Mouse (Mus musculus): Measurements from ENCODE around the gene Slc22a14.
"Not testable (repeated sequence)": the region's sequence is repeated elsewhere in the genome, so short reads cannot be mapped to it uniquely, and the experiment has no call there.

The Slc22a14 gene

DNA sequence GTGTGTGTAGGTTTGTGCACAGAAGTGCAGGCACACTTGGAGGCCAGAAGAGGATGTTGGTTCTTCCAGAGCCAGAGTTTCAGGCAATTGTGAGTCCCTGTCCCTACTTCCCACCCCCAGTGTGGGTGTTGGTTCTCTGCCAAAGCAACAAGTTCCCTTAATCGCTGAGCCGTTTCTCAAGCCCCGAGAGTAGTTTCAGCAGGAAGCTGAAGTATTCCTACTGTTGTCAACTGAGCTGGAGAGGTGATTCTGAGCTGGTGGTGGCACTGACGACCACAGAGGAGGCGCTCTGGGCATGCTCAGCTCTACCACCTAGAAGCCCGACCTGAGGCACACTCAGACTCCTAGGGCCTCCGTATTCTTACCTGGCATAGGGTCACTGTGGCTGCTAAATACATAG lies at the start of gene Slc22a14:
Gene Slc22a14, minus strand, starts transcription at position 270 of the 400 bp plus-strand sequence.
- DNase-seq, result no peak

GRCm38 (mm10) chr9:119409864-119410263 lies 44.5 kb upstream of the Slc22a14 start:
- no peak for DNase-seq

DNA sequence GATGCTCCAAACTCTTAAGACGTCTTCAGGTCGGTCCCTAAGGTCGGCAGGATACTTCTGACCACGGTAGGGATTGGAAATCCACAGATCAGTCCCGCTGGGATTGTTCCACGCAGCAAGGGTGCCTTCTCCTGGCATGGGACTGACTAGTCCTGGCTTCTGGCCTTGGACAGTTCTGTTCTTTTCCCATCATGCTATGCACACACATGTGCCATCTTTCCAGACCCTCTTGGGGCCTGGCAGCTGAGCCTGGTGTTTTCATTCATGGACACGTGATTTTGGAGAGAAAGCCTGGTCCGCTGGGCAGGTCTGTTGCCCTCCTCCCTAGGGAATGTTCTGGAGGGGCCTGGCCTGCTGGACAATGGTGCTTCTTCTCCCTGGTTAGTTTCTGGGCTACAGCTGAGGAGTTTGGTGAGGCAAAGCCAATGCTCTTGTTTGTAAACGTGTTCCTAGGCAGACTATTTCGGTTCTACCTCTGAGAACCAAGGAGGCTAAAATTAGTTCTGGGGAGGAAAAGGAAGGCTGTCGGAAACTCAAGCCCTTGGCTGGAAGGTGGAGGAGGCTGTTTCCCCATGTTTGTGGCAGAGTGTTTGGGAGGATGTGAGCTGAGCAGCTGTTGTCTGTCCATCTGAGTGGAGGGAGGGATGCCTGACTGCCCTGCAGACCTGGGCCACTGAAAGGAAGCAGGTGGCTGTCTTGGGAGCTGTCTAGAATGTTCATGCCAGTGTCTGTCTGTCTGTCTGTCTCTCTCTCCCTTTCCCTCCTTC lies 43.7 kb upstream of the Slc22a14 start:
- no peak for DNase-seq

- no peak for DNase-seq
These were observed 42.5 kb upstream of the Slc22a14 start for GRCm38 (mm10) chr9:119407884-119408283.

DNA sequence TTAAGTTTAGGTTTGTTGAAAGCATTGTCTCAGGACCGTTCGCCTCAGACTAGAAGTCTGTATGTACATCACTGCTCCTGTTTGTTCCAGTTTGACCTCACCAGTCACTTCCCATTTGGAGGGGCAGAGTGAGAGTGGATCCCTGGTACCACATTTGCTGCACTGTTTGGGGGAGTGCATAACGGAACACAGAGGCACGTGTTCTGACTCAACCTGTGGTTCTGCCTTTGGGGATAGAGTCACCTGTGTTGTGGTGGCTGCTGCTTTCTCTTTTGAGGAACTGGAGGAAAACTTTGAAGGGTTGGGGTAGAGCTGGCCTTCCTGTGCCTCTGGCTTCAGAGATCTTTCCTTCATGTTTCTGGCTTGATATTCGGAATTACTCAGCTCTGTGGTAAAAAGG lies 38.7 kb upstream of the Slc22a14 start:
- DNase-seq, result no peak

DNA sequence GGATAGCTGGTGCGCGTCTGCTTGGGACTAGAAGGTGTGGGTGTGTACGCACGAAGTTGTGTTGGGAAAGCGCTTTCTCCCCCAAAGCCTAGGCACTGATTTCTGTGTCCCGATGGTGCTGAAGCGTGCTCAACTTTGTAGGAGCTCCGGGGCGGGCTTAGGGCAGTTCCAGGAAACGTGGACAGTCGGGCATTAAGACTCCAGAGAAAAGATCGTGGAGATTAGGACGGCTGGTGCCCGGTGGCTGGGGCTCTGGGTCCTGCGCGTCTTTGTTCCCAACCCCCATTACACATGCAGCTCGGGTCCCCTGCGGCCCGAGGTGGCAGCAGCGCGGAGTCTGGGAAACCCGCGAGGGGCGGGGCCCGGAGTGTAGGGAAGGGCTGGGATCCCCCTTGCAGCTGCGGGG lies 37.9 kb upstream of the Slc22a14 start:
- peak in 1 of 2 experiments; percentile 3 for DNase-seq

- peak; percentile 9 to 19 for DNase-seq
These were observed 37.2 kb upstream of the Slc22a14 start for GRCm38 (mm10) chr9:119402253-119403235.

DNA sequence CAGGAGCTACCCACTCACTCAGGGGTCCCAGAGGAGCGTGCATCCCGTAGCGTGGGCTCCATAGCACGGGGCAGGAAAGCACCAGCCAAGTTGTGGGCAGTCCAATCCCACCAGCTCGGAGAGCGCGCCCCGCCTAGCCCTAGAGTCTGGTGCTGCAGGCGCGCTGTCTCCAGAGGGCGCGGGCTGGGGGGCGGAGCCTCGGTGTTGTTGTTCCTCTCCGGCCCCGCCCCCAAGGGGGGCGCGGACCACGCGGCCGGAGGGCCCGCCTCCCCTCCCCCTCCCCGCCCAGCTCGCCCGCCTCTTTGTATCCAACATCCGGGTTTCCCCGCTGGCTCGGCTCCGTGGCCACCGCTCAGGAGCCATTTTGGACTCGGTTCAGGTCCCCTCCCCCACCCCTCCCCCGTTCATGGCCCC lies 36.5 kb upstream of the Slc22a14 start, which contains the start of gene Acvr2b:
Gene Acvr2b, plus strand, starts transcription at position 318 of the 414 bp plus-strand sequence.
- peak; percentile 55 to 58 for DNase-seq

DNA sequence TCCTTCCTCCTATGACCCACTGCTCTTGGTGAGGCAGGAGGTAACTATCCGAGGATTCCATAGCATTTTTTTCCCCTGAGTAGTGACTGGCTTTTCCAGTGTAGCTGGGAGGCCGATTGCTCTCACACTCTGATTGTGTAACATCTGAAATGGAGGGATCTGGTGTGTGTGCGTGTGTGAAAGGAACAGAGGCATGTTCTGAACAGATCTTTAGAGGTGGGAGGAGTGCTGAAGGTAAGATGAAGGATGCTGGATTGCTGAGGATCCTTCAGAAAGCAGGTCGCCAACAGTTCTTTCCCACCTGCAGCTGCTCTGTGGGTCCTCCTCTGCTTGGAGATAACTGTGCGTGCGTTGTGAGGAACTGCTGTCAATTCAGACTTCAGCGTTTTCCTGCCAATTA lies 36.0 kb upstream of the Slc22a14 start:
- DNase-seq, result no peak

DNA sequence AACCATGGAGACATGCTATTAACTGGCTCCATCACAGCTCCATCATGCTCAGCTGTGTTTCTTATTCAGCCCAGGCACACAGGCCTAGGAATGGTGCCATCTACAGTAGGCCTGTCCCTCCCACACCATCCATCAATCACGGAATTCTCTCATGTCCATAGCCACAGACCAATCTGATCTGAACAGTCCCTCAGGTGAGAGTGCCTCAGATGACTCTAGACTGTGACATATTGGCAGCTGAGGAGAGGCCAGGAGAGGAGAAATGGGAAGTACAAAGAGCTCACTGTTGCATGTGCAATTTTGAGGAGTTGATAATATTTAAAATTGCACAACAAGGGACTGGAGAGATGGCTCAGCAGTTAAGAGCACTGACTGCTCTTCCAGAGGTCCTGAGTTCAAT lies 29.5 kb upstream of the Slc22a14 start:
- DNase-seq, result no peak

GRCm38 (mm10) chr9:119390214-119390613 lies 24.9 kb upstream of the Slc22a14 start:
- no peak for DNase-seq

GRCm38 (mm10) chr9:119388956-119389355 lies 23.6 kb upstream of the Slc22a14 start:
- DNase-seq, result peak; percentile 5 to 10

DNA sequence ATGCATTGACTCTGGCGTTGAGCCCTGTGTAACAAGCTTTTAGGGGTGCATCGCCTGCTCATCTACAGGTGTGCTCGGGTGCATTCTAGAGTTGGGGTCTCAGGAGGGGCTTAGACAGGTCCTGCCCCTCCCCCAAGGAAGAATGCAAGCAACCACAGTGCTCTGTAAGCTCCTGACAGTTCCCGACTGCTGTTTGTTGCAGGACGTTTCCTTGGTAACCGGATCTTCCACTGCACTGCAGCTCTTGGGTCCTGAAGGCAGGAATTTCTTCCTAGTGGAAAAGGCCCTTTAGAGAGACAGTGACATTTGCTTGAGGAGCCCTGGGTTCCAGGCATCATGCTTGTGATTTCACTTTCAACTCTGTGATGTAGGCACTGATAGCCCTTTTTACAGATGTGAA lies 17.2 kb upstream of the Slc22a14 start:
- DNase-seq, result no peak

DNA sequence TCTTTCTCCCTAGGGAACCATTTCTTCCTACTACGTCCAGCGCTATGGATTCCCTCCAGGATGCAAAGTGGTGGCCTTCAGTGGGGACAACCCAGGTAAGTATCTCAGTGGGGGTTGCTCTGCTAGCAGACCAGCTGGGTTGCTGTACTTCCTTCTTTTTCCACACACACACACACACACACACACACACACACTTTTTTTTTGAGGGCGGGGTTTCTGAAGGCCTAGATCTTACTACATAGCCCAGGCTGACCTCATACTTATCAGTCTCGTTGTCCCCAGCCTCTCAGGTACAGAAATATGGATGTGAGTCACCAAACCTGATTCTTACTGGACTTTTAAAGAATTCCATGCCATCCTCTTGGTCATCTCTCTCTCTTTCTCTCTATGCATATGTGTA lies 12.9 kb upstream of the Slc22a14 start:
- no peak for DNase-seq

DNA sequence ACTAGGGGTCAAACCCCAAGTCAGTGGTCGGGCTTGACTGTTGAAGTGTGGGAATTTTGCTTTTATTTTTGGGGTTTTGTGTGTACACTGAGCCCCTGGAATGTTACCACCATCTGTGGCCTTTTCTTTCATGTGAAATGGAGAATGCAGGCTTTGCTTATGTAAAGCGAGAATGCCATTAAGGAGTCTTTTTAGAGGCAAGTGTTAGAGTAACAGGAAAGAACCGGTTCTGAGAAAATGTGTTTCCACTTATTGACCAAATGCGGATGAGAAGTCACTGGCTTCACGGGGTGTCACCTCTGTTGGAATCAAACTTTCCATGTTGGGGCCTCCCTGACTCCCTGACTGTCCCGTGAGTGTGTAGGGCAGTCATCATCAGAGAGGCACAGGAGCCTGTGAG lies 10.2 kb upstream of the Slc22a14 start:
- DNase-seq, result no peak

GRCm38 (mm10) chr9:119375008-119375407 lies 9.7 kb upstream of the Slc22a14 start:
- DNase-seq, result no peak

DNA sequence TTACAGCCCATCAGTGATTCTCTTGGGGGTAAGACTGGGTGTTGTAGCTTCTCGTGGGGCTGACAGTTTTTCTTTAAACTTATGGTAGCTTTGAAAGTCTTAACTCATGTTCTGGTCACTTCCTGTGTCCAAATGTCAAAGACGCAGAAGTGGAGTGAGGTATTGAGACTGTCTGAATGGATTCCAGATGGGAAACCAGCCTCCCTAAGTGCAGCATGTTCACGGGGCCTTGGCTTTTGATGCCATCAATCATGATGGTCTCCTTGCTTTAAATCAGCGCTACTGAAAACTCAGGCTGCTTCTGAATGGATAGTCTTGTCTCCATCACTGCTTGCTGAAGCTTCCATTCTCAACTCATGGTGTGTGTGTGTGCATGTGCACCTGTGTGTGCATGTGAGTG lies 5.9 kb upstream of the Slc22a14 start:
- no peak for DNase-seq

GRCm38 (mm10) chr9:119370770-119371169 lies 5.4 kb upstream of the Slc22a14 start:
- not testable (repeated sequence) for DNase-seq

DNA sequence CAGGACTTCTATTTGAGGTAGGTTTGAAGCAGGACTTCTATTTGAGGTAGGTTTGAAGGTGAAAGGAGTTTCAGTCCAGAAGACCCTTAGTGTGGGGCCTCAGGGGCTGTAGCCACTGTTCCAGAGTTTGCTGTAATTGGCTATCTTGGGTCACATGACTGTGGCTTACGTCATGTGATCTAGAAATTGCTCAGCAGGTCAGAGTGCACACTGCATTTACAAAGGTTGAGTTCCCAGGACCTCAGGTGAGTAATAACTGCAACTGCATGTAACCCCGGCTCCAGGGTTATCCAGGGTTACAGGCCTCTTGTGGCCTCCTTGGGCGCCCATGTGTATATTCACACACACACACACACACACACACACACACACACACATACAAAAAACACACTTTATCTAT lies 3.0 kb upstream of the Slc22a14 start:
- no peak for DNase-seq

- no peak for DNase-seq
These were observed 2.1 kb downstream of the Slc22a14 start for GRCm38 (mm10) chr9:119363229-119363628.

- DNase-seq, result no peak
These were observed 3.9 kb downstream of the Slc22a14 start for GRCm38 (mm10) chr9:119361416-119361815.

DNA sequence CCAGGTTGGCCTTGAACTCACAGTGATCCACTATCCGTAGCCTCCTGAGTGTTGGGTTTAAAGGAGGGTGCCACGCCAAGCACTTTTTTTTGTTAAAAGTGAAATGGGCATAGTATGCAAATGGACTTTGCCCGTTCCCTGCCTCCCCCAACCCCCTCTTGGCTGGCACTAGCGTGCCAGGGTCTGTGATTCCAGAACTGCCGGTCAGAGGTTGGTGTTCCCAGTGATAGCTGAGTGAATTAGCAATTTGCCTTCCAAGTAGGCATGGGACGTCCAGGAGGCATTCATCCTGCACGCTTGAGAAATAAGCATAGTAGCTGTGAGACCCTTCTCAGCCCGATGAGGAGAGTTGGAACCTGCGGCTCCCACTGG lies 7.3 kb downstream of the Slc22a14 start:
- DNase-seq, result peak in 1 of 2 experiments; percentile 9

DNA sequence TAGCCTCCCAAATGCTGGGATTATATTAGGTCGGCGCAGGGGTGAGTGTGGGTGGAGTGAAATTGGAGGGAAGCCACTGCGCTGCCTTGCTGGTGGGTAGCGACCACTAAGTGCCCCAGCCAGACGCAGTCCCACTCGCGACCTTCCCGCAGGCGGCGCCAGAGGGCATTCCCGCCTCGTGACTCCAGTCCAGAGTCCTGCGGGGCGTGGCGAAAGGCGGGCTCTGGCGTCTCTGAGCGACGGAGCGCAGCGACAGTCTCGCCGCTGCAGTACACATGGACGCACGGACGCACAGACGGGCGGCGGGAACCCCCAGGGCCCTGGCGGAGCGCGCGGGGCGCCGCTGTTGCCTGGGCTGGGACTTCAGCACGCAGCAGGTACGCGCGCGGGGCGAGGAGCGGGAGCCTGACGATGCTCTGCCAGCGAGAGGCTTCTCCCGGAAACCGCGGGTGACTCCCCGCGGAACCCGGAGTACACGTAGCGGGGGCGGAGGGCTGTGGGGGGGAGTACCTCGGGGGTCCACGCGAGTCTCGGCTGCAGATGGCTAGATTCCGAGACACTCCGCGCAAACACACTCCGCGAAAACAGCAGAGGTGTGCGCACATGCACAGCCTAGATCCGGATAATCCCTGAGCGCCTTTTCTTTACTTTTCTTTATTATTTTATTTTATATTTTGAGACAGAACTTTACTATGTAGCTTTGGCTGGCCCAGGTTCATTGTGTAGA lies 7.9 kb downstream of the Slc22a14 start, which contains the start of gene Xylb:
Gene Xylb, plus strand, starts transcription at position 51 of the 727 bp plus-strand sequence.
- DNase-seq, result peak; percentile 91 to 92
